Mouse (Mus musculus) cerebellum, adult 18-20 months (tissue): ENCODE measurements around the gene Cox6b2.

ENCODE experiments used
- DNase-seq, 2 experiments: peaks; one replicate each; pipeline ENCODE4 v3.0.0; 2021

Gene Cox6b2

GRCm38 (mm10) chr7:4705098-4705497 is 47.8 kb downstream of the Cox6b2 start:
- peak; percentile 32 to 50 for DNase-seq

GRCm38 (mm10) chr7:4703195-4703594 is 49.7 kb downstream of the Cox6b2 start:
- no peak for DNase-seq

- DNase-seq = no peak
These were observed 50.6 kb downstream of the Cox6b2 start for GRCm38 (mm10) chr7:4702334-4702733.
